Mouse (Mus musculus) adrenal gland, postnatal 4 days (tissue): Measurements from ENCODE around the gene Tpi1. TPM values are rescaled to one million over a fixed set of nuclear protein-coding genes. Genes with fewer than 3 reads are reported as not detected.

Source experiments
- DNase-seq, 2 experiments: peaks; one replicate each; pipeline ENCODE4 v3.0.0; 2021 to 2022; ENCODE audit warnings: low spot score in 2 of 2, mixed read lengths in 2 of 2
- total RNA-seq, 2 experiments: library from RNA; stranded (reverse); gene quantifications; 2 replicates each; pipeline ENCODE4 v1.2.3; 2021

Tpi1 gene
- total RNA-seq, 2 experiments from 2014 or later, result 422 to 439 TPM

DNA sequence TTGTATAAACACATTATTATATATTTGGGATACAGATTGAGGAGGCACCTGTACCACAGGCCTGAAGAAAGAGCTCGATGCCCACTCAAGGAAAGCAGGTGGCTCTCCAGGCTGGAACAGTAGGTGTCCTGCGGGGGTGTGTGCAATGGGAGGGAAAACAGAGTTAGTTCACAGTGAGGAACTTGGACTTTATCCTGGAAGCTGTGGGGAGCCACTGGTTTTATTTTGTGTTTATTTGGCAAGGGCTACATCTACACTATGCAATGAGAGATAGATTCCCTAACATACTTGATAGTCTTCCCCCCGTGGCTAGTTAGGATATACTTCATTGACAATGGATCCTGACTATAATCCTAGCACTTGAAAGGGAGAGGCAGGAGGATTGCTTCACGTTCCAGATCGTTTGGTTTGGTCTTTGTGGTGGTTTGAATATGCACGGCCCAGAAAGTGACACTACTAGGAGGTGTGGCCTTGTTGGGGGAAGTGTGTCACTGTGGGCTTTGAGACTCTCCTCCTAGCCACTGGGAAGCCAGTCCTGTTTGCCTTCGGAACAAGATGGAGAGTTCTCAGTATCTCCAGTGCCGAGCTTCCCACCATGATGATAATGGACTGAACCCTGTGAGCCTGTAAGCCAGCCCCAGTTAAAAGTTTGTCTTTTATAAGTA, 27.2 kb downstream of the Tpi1 start:
- DNase-seq, result no peak

- DNase-seq, result no peak
Measured at GRCm38 (mm10) chr6:124782436-124782835, 31.7 kb downstream of the Tpi1 start.

DNA sequence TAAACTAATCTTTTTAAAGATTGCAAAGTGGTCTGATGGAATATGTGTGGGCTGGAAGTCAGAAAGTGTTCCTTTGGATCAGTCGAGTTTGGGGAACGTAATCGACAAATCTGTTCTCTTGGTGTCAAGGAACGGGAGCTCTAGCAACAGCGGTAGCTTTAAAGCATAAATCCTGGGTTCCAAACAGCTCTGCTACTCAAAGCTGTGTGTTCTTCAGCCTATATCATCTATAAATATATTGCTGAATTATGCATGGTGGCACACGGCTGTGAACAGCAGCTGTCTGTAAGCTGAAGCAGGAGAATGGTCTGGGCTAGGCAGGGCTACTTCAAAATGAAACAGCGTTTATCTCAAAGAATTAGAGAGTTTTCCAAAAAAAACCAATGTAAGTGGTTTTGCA, 33.2 kb downstream of the Tpi1 start:
- DNase-seq, result no peak

DNA sequence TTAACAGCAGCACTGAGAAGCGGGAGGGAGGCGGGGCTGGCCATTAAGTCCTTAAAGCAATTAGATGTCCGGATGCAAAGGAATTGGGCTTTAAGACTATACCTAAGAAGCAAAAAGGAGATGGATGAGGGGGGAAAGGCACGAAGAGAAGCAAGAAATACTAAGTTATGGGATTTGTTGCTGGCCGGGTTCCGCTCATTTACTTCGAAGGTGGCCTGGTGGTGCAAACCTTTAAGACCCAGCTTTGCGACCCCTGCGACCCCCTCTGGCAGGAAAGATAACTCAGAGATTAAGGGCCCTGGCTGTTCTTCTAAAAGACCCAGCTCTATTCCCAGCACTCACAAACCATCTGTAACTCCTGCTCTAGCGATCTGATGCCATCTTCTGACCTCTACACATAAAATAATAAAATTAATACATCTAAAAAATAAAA, 34.1 kb downstream of the Tpi1 start:
- no peak for DNase-seq

- DNase-seq, result no peak
Measured at GRCm38 (mm10) chr6:124779222-124779983, 34.7 kb downstream of the Tpi1 start, which contains the start of gene Lrrc23. Gene Lrrc23 (minus strand): TSS chr6:124779727.

DNA sequence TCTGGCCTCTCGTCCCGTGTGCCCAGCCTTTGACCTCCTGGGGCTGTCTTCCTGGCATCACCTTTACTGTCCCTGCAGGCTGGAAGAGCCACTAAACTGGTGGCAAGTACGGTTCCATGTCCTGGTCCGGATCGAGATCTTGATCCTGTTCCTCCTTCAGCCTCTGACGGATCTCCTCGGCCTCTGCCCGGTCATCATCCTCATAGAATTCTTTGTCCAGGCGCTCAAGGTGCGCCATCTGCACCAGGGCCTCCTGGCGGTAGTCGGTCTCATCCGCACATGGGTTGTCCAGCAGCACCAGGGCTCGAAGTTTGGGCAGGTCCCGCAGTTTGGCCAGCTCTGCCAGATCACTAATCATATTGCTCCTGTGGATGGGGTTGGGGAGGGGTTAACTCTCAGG, 43.6 kb downstream of the Tpi1 start:
- no peak for DNase-seq

GRCm38 (mm10) chr6:124770013-124770412, 44.1 kb downstream of the Tpi1 start:
- DNase-seq, result no peak

DNA sequence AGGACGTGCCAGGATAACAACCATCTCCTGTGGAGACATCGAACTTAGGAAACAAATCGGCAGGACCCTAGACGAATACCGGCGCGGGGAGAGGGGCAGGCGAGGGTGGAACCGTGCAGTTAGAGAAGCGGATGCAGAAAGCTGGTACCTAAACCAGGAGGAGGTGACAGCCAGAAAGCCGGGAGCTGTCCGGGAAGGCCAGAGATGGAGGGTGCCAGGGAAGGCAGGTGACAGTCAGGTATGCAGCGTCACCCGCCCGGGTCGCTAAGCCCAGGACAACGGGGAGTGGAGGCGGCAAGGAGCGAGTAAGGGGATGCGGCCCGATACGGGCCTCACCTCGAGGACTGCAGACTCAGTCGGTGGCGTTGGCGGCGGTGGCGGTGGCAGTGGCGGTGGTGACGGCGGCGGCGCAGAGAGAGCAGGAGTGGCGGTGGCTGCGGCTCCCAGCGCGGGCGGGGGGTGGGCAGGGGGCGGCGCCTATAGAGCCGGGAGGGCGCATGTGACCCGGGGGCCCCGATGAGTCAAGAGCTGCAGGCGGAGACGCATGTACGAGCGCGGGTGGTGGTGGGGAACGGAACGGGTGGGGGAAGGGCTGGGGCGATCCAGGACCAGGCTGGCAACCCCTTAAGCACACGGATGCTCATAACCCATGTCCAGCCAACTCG, 44.9 kb downstream of the Tpi1 start, which contains the start of gene Eno2:
Eno2 (minus strand) TSS at position 573 of the 665 bp plus-strand sequence.
- DNase-seq, result no peak

DNA sequence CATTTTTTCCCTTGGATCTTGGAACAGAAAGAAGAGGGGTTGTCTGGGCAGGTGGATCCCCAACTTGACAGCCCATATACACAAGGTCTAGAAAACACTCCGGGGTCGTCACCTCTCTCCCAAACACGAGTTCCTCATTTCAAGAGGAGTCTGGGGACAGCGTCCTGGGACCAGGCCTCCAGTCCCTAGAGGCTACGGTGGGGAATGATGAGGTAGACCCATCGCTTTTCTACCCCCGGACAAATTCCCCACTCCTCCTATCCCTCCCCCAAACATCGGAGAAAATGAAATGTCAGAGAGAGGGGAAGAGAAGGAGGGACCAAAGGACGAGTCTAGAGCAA, 45.4 kb downstream of the Tpi1 start:
- DNase-seq, result no peak

GRCm38 (mm10) chr6:124767920-124768703, 46.0 kb downstream of the Tpi1 start:
- DNase-seq, result no peak

DNA sequence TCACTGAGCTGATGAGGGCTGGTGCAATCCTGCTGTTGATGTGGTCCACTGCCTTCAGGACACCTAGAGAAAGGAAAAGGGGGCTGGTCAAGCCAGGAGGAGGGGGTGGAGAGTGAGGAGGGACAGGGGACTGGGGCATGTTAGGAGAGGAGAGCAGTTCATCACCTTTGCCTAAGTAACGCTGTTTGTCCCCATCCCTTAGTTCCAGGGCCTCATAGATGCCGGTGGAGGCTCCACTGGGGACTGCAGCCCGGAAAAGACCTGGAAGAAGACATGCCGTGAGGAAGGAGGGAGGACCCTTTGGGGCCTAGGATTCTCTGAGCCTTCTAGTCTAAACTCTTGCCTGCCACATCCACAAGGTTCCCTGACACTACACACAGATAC, 46.6 kb downstream of the Tpi1 start:
- DNase-seq, result no peak

- DNase-seq, result no peak
Measured at GRCm38 (mm10) chr6:124765951-124766350, 48.1 kb downstream of the Tpi1 start.

Other genes with a start within 250 kb of the Tpi1 start
- 1 to 10 TPM; 3.6 to 5.6 TPM for gene C1rb, start 244.0 kb downstream of the Tpi1 start, total RNA-seq
- 1 to 10 TPM; 1.7 to 2.5 TPM for gene C1s2, start 178.2 kb downstream of the Tpi1 start, total RNA-seq
- gene Lpcat3, start 151.3 kb downstream of the Tpi1 start, total RNA-seq, result 100 to 1,000 TPM in 1 of 2 experiments, 10 to 100 TPM in 1; 99.6 to 105 TPM
- gene Emg1, start 102.1 kb downstream of the Tpi1 start, total RNA-seq, result 100 to 1,000 TPM in 1 of 2 experiments, 10 to 100 TPM in 1; 99.3 to 101 TPM
- gene Phb2, start 102.0 kb downstream of the Tpi1 start, total RNA-seq, result 100 to 1,000 TPM; 400 to 439 TPM
- 1 to 10 TPM; 8.3 to 8.4 TPM for gene Ptpn6, start 75.6 kb downstream of the Tpi1 start, total RNA-seq
- 100 to 1,000 TPM; 313 TPM for gene Grcc10, start 72.9 kb downstream of the Tpi1 start, total RNA-seq
- 1 to 10 TPM in 1 of 2 experiments, not detected in 1; 2.2 TPM for gene Gm45234, start 58.3 kb downstream of the Tpi1 start, total RNA-seq
- 100 to 1,000 TPM in 1 of 2 experiments, 10 to 100 TPM in 1; 99.7 to 111 TPM for gene Atn1, start 57.8 kb downstream of the Tpi1 start, total RNA-seq
- gene Eno2, start 44.6 kb downstream of the Tpi1 start, total RNA-seq, result 10 to 100 TPM; 17.9 to 28.3 TPM
- gene Lrrc23, start 34.6 kb downstream of the Tpi1 start, total RNA-seq, result not detected
- 10 to 100 TPM; 18.7 to 19.2 TPM for gene Spsb2, start 5.6 kb downstream of the Tpi1 start, total RNA-seq
- gene Usp5, start 15.2 kb upstream of the Tpi1 start, total RNA-seq, result 100 to 1,000 TPM; 141 to 148 TPM
- gene Cdca3, start 15.3 kb upstream of the Tpi1 start, total RNA-seq, result 10 to 100 TPM; 50.6 to 58.6 TPM
- 10 to 100 TPM; 13.9 to 16.3 TPM for gene Gnb3, start 26.0 kb upstream of the Tpi1 start, total RNA-seq
- 10 to 100 TPM; 47.3 to 52.2 TPM for gene P3h3, start 43.5 kb upstream of the Tpi1 start, total RNA-seq
- 1 to 10 TPM; 5.1 to 5.6 TPM for gene Gpr162, start 49.7 kb upstream of the Tpi1 start, total RNA-seq
- under 1 TPM; 0.62 to 0.84 TPM for gene Cd4, start 73.9 kb upstream of the Tpi1 start, total RNA-seq
- 1 to 10 TPM; 1.5 to 1.7 TPM for gene Lag3, start 97.4 kb upstream of the Tpi1 start, total RNA-seq
- 100 to 1,000 TPM; 692 to 728 TPM for gene Ptms, start 105.8 kb upstream of the Tpi1 start, total RNA-seq
- 100 to 1,000 TPM; 257 to 265 TPM for gene Mlf2, start 117.1 kb upstream of the Tpi1 start, total RNA-seq
- 100 to 1,000 TPM; 143 to 151 TPM for gene Cops7a, start 151.2 kb upstream of the Tpi1 start, total RNA-seq
- gene Pianp, start 182.4 kb upstream of the Tpi1 start, total RNA-seq, result 10 to 100 TPM in 1 of 2 experiments, 1 to 10 TPM in 1; 6.2 to 11.1 TPM
- gene Zfp384, start 194.8 kb upstream of the Tpi1 start, total RNA-seq, result 10 to 100 TPM; 60.6 to 67.6 TPM
- gene Ing4, start 225.5 kb upstream of the Tpi1 start, total RNA-seq, result 100 to 1,000 TPM; 118 TPM
- gene Acrbp, start 235.4 kb upstream of the Tpi1 start, total RNA-seq, result 1 to 10 TPM; 7.3 to 8.0 TPM